In the genomic region with DNA sequence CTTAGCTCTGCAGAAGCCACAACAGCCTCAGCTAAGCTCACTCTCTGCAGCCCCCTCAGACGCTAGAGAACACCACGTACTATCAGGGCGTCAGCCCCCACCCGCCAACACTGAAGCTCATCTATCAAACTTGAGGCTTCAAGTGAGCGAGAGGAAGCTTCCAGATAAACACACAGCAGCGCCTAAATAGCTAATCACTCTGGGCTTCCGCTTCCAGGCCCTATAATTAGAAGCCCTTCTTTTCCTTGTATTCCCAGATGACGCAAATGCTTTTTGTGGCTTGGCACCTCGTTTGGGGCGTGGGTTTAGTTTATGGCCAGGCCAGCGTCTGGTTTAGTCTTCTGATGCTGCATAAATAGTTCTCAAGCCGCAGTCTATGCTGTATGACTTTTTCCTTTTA, we compare ENCODE assay signal across 8 mouse cellular contexts.
DNase-seq lines count a peak whose midpoint lies in the region; TF ChIP-seq lines count a peak whose summit lies in the region.

No protein-coding gene starts in this region.

- no peaks in the 10 kb centered on the region for H3K4me1 ChIP-seq in thymus, adult 2 months (replicated peaks; ENCODE audit: control insufficient read depth, insufficient read depth, low read length)

- no peak for TF ChIP-seq POLR2A in thymus, adult 2 months (IDR thresholded peaks at IDR 0.05; ENCODE audit: control insufficient read depth, extremely low read depth, insufficient read depth, low read length, poor library complexity)

- WGBS in thymus, adult 2 months = 82% methylated on average over 12 of the region's 12 CpGs

- intact Hi-C loops in left cerebral cortex, postnatal 36 days (cut with DNase I) = no loop called here

- H3K36me3 ChIP-seq in thymus, adult 2 months (ENCODE audit: control insufficient read depth, insufficient read depth, low read length) = no peaks in the 10 kb centered on the region

- H3K27ac ChIP-seq in thymus, adult 2 months (ENCODE audit: control insufficient read depth, insufficient read depth, low read length) = no peak overlapping the region

- no peaks in the 10 kb centered on the region for H3K27me3 ChIP-seq in thymus, adult 2 months (ENCODE audit: control insufficient read depth, insufficient read depth, low read length)

- TF ChIP-seq CTCF in thymus, adult 2 months (IDR thresholded peaks at IDR 0.05; ENCODE audit: borderline replicate concordance, control insufficient read depth, extremely low read depth, insufficient read depth, low read length, poor library complexity) = no peak

- DNase-seq in urinary bladder, postnatal 14 days (ENCODE audit: low spot score) = peak; percentile 44
- no peak for DNase-seq in urinary bladder, postnatal 4 days (ENCODE audit: low spot score in 2 of 2)
- DNase-seq in gastrocnemius, postnatal 10 days = peak; percentile 19
- peak; percentile 66 to 67 for DNase-seq in kidney, adult 8-10 months
- peak; percentile 70 to 76 for DNase-seq in left cerebral cortex, postnatal 36 days (ENCODE audit: low spot score in 2 of 2)
- DNase-seq in right cerebral cortex, adult 2 months (ENCODE audit: low spot score in 2 of 2) = peak; percentile 74 to 75
- no peak for DNase-seq in thymus, adult 2 months
- no peak for DNase-seq in thymus, adult 18-20 months

- H3K4me3 ChIP-seq in thymus, adult 2 months (ENCODE audit: control insufficient read depth, insufficient read depth, low read length) = no peak overlapping the region

Comparison
In these comparisons a context has a peak if more than half of its experiments do, and no peak if none do; other contexts are left out.
1. DNase-seq: peak in urinary bladder, postnatal 14 days (single experiment), gastrocnemius, postnatal 10 days (single experiment), kidney, adult 8-10 months (2 of 2), left cerebral cortex, postnatal 36 days (2 of 2) and right cerebral cortex, adult 2 months (2 of 2); none in urinary bladder, postnatal 4 days (0 of 2), thymus, adult 2 months (single experiment) and thymus, adult 18-20 months (0 of 2).